Mouse (Mus musculus) small intestine, adult 2 months (tissue): ENCODE measurements around the gene Slc2a6.

ENCODE experiments used
- CTCF ChIP-seq: fragments of 200-500 bp; IDR thresholded peaks from 2 replicates; pipeline ENCODE4 v1.5.1; 2012; ENCODE audit warnings: low read depth, mild to moderate bottlenecking, control low read depth, inconsistent platforms, low read length, moderate library complexity, mixed read lengths; ENCODE audit not compliant: insufficient replicate concordance, insufficient read length; ENCODE audit errors: extremely low read depth
- POLR2A ChIP-seq: fragments of 200-500 bp; IDR thresholded peaks from 2 replicates; pipeline ENCODE4 v1.6.1; 2012; ENCODE audit warnings: low read depth, mild to moderate bottlenecking, control low read depth, inconsistent platforms, low read length, moderate library complexity

DNA sequence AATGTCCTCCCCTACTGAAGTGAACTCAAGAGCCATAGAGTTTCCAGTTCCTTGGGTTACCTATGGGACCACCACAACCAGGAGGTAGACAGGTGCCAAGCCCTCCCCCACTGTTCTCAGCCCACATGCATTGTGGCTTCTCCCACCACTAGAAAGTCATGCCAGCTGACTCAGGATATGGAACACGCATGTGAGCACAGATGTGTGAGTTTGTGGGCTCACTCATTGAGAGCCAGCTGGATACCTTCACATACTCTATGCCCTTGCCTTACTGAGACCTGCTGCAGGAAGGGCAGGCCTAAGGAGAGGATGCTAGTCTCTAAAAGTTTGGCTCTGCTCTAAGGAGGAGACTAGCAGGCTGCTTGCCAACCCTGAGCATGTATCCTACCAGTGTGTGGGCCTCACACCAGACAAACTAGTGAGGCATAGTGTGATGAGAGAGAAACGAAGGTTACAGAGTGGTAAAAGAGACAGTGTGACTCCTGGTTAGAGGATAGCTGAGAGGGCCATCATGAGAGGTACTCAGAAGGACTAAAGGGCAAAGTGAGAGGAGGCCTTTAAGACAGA lies 42.5 kb upstream of the Slc2a6 start:
- TF ChIP-seq CTCF (no peak), POLR2A (no peak)
